ENCODE assay signal across 11 mouse cellular contexts in the genomic region with DNA sequence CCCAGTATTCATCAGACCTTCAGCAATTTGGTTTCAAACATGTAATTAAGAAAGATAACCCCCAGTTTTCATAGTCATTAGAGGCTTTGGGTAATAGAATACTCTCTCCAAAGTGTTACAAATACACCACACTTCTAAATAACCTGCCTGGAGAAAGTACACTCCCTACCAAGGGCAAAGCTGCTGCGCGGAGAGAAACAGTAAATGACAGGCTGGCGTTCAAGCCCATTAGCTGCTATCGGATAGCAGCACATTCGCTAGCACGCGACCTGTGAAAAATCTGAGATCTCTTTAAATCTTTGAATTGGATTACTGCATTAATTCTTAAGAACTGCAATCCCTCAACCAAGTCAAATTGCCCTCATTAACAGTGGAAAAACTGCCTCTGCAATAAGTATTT.
"Had no signal": no experiment of that assay in that cellular context is flagged by ENCODE, and none has a peak within 500 bp of the region (broad histone marks: within the 10 kb centered on the region; RNA-seq: fewer than 3 reads in every experiment).

No protein-coding gene starts in this region.

- DNase-seq: left cerebral cortex, postnatal 4 days; lung, adult 18-20 months; right cerebral cortex, postnatal 14 days; thymus, adult 2 months; thymus, postnatal 25 days had no signal

- H3K4me2 ChIP-seq: limb, embryonic 13.5 days; midbrain, embryonic 12.5 days; neural tube, embryonic 15.5 days; stomach, embryonic 15.5 days had no signal

- H3K36me3 ChIP-seq: limb, embryonic 13.5 days; midbrain, embryonic 12.5 days; neural tube, embryonic 15.5 days; stomach, embryonic 15.5 days had no signal

- H3K9ac ChIP-seq: limb, embryonic 13.5 days; liver, embryonic 14.5 days; midbrain, embryonic 12.5 days; neural tube, embryonic 15.5 days; stomach, embryonic 15.5 days had no signal

- H3K27me3 ChIP-seq: limb, embryonic 13.5 days; midbrain, embryonic 12.5 days; neural tube, embryonic 15.5 days; stomach, embryonic 15.5 days had no signal

- H3K9me3 ChIP-seq: limb, embryonic 13.5 days; midbrain, embryonic 12.5 days; neural tube, embryonic 15.5 days; stomach, embryonic 15.5 days had no signal

- H3K27ac ChIP-seq: limb, embryonic 13.5 days; liver, embryonic 14.5 days; midbrain, embryonic 12.5 days; neural tube, embryonic 15.5 days had no signal

- H3K4me3 ChIP-seq: limb, embryonic 13.5 days; midbrain, embryonic 12.5 days; myocyte; neural tube, embryonic 15.5 days; stomach, embryonic 15.5 days had no signal
